Mouse (Mus musculus): ENCODE results near the gene Acvr2a.

The Acvr2a gene

GRCm38 (mm10) chr2:48868199-48868913 lies 54.4 kb downstream of the Acvr2a start:
- DNase-seq (ENCODE audit: low read depth, low spot score) = peak; percentile 47

GRCm38 (mm10) chr2:48885945-48886344 lies 72.0 kb downstream of the Acvr2a start:
- peak; percentile 68 for DNase-seq (ENCODE audit: low read depth, low spot score)

GRCm38 (mm10) chr2:48895186-48895585 lies 81.3 kb downstream of the Acvr2a start:
- DNase-seq (ENCODE audit: low read depth, low spot score) = no peak

- peak; percentile 34 for DNase-seq (ENCODE audit: low read depth, low spot score)
Observed at GRCm38 (mm10) chr2:48908866-48909265, 95.0 kb downstream of the Acvr2a start.

GRCm38 (mm10) chr2:48914185-48914584 lies 100.3 kb downstream of the Acvr2a start:
- no peak for DNase-seq (ENCODE audit: low read depth, low spot score)

GRCm38 (mm10) chr2:48915832-48916231 lies 101.9 kb downstream of the Acvr2a start:
- DNase-seq (ENCODE audit: low read depth, low spot score) = no peak

GRCm38 (mm10) chr2:48935058-48935457 lies 121.1 kb downstream of the Acvr2a start:
- no peak for DNase-seq (ENCODE audit: low read depth, low spot score)

GRCm38 (mm10) chr2:48947761-48948160 lies 133.9 kb downstream of the Acvr2a start:
- no peak for DNase-seq (ENCODE audit: low read depth, low spot score)

GRCm38 (mm10) chr2:48948841-48949584 lies 135.1 kb downstream of the Acvr2a start, which contains the start of gene Mbd5:
Mbd5 (plus strand) TSS chr2:48949508.
- DNase-seq (ENCODE audit: low read depth, low spot score) = peak; percentile 99

GRCm38 (mm10) chr2:48949743-48950251 lies 135.9 kb downstream of the Acvr2a start:
- peak; percentile 28 for DNase-seq (ENCODE audit: low read depth, low spot score)

GRCm38 (mm10) chr2:48950252-48950315 lies 136.2 kb downstream of the Acvr2a start, which contains the start of gene Orc4:
Orc4 (minus strand) TSS chr2:48950277.
- DNase-seq (ENCODE audit: low read depth, low spot score) = no peak

- DNase-seq (ENCODE audit: low read depth, low spot score) = no peak
Observed at GRCm38 (mm10) chr2:48950316-48950880, 136.5 kb downstream of the Acvr2a start.
